ENCODE assay signal across 21 mouse cellular contexts in the genomic region with DNA sequence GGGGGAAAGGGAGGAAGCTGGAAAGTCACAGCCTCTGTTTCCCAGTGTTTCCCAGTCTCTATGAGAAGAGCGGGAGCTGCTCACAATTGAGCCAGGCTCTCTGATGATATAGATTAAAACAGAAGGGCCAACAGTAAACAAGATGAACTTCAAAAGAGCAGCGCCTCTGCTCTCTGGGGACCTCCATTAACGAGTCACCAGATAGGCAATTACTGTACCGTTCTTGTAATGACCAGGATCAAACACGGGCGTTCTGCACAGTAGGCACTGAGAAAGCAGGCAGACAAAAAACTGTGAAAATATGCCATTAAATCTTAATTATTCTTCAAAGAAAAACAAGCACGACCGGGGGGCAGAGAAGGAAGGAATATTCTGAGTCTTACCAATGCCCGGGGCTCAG.
"Had no signal": no experiment of that assay in that cellular context is flagged by ENCODE, and none has a peak within 500 bp of the region (broad histone marks: within the 10 kb centered on the region; RNA-seq: fewer than 3 reads in every experiment).

No protein-coding gene starts in this region.

- H3K27ac ChIP-seq: kidney, postnatal 0 days; layer of hippocampus, adult 2 months; limb, embryonic 12.5 days; limb, embryonic 15.5 days; liver, embryonic 14.5 days; macrophage; neural tube, embryonic 13.5 days; stomach, embryonic 15.5 days had no signal

- H3K36me3 ChIP-seq: limb, embryonic 12.5 days; limb, embryonic 15.5 days; neural tube, embryonic 13.5 days; stomach, embryonic 15.5 days had no signal

- H3K9ac ChIP-seq: limb, embryonic 12.5 days; limb, embryonic 15.5 days; liver, embryonic 14.5 days; liver, postnatal 0 days; lung, embryonic 14.5 days; neural tube, embryonic 13.5 days; stomach, embryonic 15.5 days had no signal

- H3K4me2 ChIP-seq: limb, embryonic 12.5 days; limb, embryonic 15.5 days; liver, embryonic 11.5 days; lung, embryonic 14.5 days; neural tube, embryonic 13.5 days; stomach, embryonic 15.5 days had no signal

- H3K4me1 ChIP-seq: limb, embryonic 15.5 days; stomach, embryonic 15.5 days had no signal

- ATAC-seq: intestine, postnatal 0 days; liver, postnatal 0 days; lung, postnatal 0 days had no signal

- H3K27me3 ChIP-seq: limb, embryonic 12.5 days; limb, embryonic 15.5 days; neural tube, embryonic 13.5 days; stomach, embryonic 15.5 days had no signal

- H3K9me3 ChIP-seq: limb, embryonic 12.5 days; limb, embryonic 15.5 days; neural tube, embryonic 13.5 days; stomach, embryonic 15.5 days had no signal

- DNase-seq: kidney, adult 2 months; kidney, postnatal 25 days; layer of hippocampus, adult 9-11 months; liver, postnatal 0 days; lung, embryonic 14.5 days; right cerebral cortex, adult 18-20 months; right cerebral cortex, postnatal 25 days; spleen, adult 18-20 months; thymus, postnatal 25 days had no signal

- H3K4me3 ChIP-seq: layer of hippocampus, adult 2 months; limb, embryonic 12.5 days; limb, embryonic 15.5 days; myocyte; neural tube, embryonic 13.5 days; stomach, embryonic 15.5 days had no signal
